Mouse (Mus musculus) common myeloid progenitor, adult 5-6 weeks (primary cell): ENCODE data around the gene Ccdc57. TPM values are rescaled to one million over a fixed set of nuclear protein-coding genes. Genes with fewer than 3 reads are reported as not detected.

Experiments
- ATAC-seq: replicated peaks from 2 replicates; pipeline ENCODE4 v1.8.0; 2016; ENCODE audit warnings: low read depth, mild to moderate bottlenecking, moderate TSS enrichment, inconsistent platforms; ENCODE audit not compliant: poor library complexity, severe bottlenecking
- total RNA-seq: library from RNA; stranded (forward); fragments of 200-1000, 187-1606 nt; gene quantifications from 2 replicates; pipeline ENCODE4 v1.2.3, GENCODE M21; 2017

Ccdc57 gene
- total RNA-seq, result 9.7 and 10.1 TPM in 2 replicates

GRCm38 (mm10) chr11:120932564-120933398 lies at the start of gene Ccdc57:
Gene Ccdc57 (minus strand): TSS chr11:120932872.
- ATAC-seq, result peak; percentile 99

GRCm38 (mm10) chr11:120982459-120982858 lies 49.8 kb upstream of the Ccdc57 start:
- ATAC-seq, result no peak

GRCm38 (mm10) chr11:120981661-120982060 lies 49.0 kb upstream of the Ccdc57 start:
- ATAC-seq, result no peak

GRCm38 (mm10) chr11:120980427-120981035 lies 47.9 kb upstream of the Ccdc57 start:
- ATAC-seq, result peak; percentile 80

GRCm38 (mm10) chr11:120979711-120980426 lies 47.2 kb upstream of the Ccdc57 start:
- ATAC-seq, result no peak

- no peak for ATAC-seq
Observed at GRCm38 (mm10) chr11:120973318-120973717, 40.6 kb upstream of the Ccdc57 start.

GRCm38 (mm10) chr11:120971237-120971636 lies 38.6 kb upstream of the Ccdc57 start:
- ATAC-seq, result no peak

- ATAC-seq, result no peak
Observed at GRCm38 (mm10) chr11:120969742-120970141, 37.1 kb upstream of the Ccdc57 start.

GRCm38 (mm10) chr11:120965587-120965986 lies 32.9 kb upstream of the Ccdc57 start:
- ATAC-seq, result no peak

- ATAC-seq, result no peak
Observed at GRCm38 (mm10) chr11:120964195-120965157, 31.8 kb upstream of the Ccdc57 start.

- no peak for ATAC-seq
Observed at GRCm38 (mm10) chr11:120962909-120963308, 30.2 kb upstream of the Ccdc57 start.

GRCm38 (mm10) chr11:120962050-120962771 lies 29.5 kb upstream of the Ccdc57 start:
- no peak for ATAC-seq

- no peak for ATAC-seq
Observed at GRCm38 (mm10) chr11:120961594-120961993, 28.9 kb upstream of the Ccdc57 start.

- ATAC-seq, result no peak
Observed at GRCm38 (mm10) chr11:120960248-120960647, 27.6 kb upstream of the Ccdc57 start.

GRCm38 (mm10) chr11:120959564-120959963 lies 26.9 kb upstream of the Ccdc57 start:
- ATAC-seq, result peak; percentile 59

GRCm38 (mm10) chr11:120959066-120959465 lies 26.4 kb upstream of the Ccdc57 start:
- no peak for ATAC-seq

GRCm38 (mm10) chr11:120957731-120958257 lies 25.1 kb upstream of the Ccdc57 start:
- no peak for ATAC-seq

GRCm38 (mm10) chr11:120957052-120957451 lies 24.4 kb upstream of the Ccdc57 start:
- ATAC-seq, result no peak

- ATAC-seq, result no peak
Observed at GRCm38 (mm10) chr11:120955701-120956100, 23.0 kb upstream of the Ccdc57 start.
